Mouse (Mus musculus) kidney, postnatal 0 days (tissue): ENCODE measurements around the gene Cdc25a. TPM values are rescaled to one million over a fixed set of nuclear protein-coding genes. Genes with fewer than 3 reads are reported as not detected.

Source experiments
- ATAC-seq: fragments of 200-750 bp; cut with Nextera tagmentation; replicated peaks from 2 replicates; pipeline ENCODE4 v1.8.0; 2017; ENCODE audit warnings: low read depth, moderate number of reproducible peaks, moderate TSS enrichment, moderate library complexity; ENCODE audit not compliant: low FRiP score
- DNase-seq: peaks from one replicate; pipeline ENCODE4 v3.0.0-alpha.2; 2016; ENCODE audit warnings: low spot score
- H3K27ac ChIP-seq: fragments of 300-500 bp; sonication (generic); 2 replicates; pipeline ENCODE4 v1.5.1; 2014; ENCODE audit warnings: mild to moderate bottlenecking
- H3K27me3 ChIP-seq: fragments of 300-500 bp; sonication (generic); 2 replicates; pipeline ENCODE4 v1.6.1; 2014; ENCODE audit warnings: low read length, mixed read lengths; ENCODE audit not compliant: insufficient read depth
- H3K36me3 ChIP-seq: fragments of 300-500 bp; sonication (generic); 2 replicates; pipeline ENCODE4 v1.6.1; 2014; ENCODE audit warnings: low read length, mixed read lengths; ENCODE audit not compliant: insufficient read depth
- H3K4me1 ChIP-seq: fragments of 300-500 bp; sonication (generic); replicated peaks from 2 replicates; pipeline ENCODE4 v1.6.1; 2014; ENCODE audit warnings: antibody characterized with exemption, low read length, mixed read lengths; ENCODE audit not compliant: insufficient read depth
- H3K4me2 ChIP-seq: fragments of 300-500 bp; sonication (generic); 2 replicates; pipeline ENCODE4 v1.6.1; 2014; ENCODE audit warnings: mild to moderate bottlenecking, low read length, moderate library complexity, mixed read lengths
- H3K4me3 ChIP-seq: fragments of 300-500 bp; sonication (generic); replicated peaks from 2 replicates; pipeline ENCODE4 v1.5.1; 2014; ENCODE audit warnings: low read depth, low read length
- H3K9ac ChIP-seq: fragments of 300-500 bp; sonication (generic); 2 replicates; pipeline ENCODE4 v1.6.1; 2014; ENCODE audit warnings: low read depth, low read length
- H3K9me3 ChIP-seq: fragments of 300-500 bp; sonication (generic); replicated peaks from 2 replicates; pipeline ENCODE4 v1.6.1; 2016; ENCODE audit warnings: low read length, inconsistent platforms, mixed read lengths
- CTCF ChIP-seq: IDR thresholded peaks from 2 replicates; pipeline ENCODE4 v1.5.1; 2016; ENCODE audit warnings: antibody characterized with exemption, low read depth, mild to moderate bottlenecking, moderate library complexity
- WGBS: fragments of 180-500 bp; shearing (Covaris S2); extraction: QIAGEN DNeasy Blood & Tissue Kit; methylation state at CpG from one replicate; pipeline ENCODE4 v1.1.7; 2014; 5-methylcytosine and 5-hydroxymethylcytosine counted together
- polyA plus RNA-seq: library from polyadenylated mRNA; unstranded; fragments of >200 nt; fragmentation: Nextera tagmentation; extraction: Ambion mirVana; gene quantifications from 2 replicates; pipeline ENCODE4 v1.2.1, GENCODE M21; 2015

Cdc25a gene
- polyA plus RNA-seq, 1 experiment from 2014 or later = 15.7 TPM

- no peaks in the 10 kb centered on the region for H3K27me3 ChIP-seq
Measured at GRCm38 (mm10) chr9:109870983-109871572, 4.3 kb upstream of the Cdc25a start.

GRCm38 (mm10) chr9:109875695-109876601, 569 bp downstream of the Cdc25a start:
- ATAC-seq = peak; percentile 73
- under 1% methylated on average over 69 of the region's 76 CpGs for WGBS
- peaks cover 24% of the 10 kb centered on the region for H3K36me3 ChIP-seq
- peak overlapping the region; percentile 96 for H3K4me3 ChIP-seq
- H3K27ac ChIP-seq = peak overlapping the region; percentile 92
- no peaks in the 10 kb centered on the region for H3K27me3 ChIP-seq
- no peak for TF ChIP-seq CTCF
- peak; percentile 54 for DNase-seq
- peak overlapping the region; percentile 89 for H3K9ac ChIP-seq
- H3K9me3 ChIP-seq = no peaks in the 10 kb centered on the region
- H3K4me1 ChIP-seq = peaks cover 8% of the 10 kb centered on the region; the same call in 1 of the 2 replicates
- H3K4me2 ChIP-seq = peak overlapping the region; percentile 85

More at GRCm38 (mm10) chr9:109870983-109871572, 4.3 kb upstream of the Cdc25a start:
- peak overlapping the region; percentile 27; the same call in 1 of the 2 replicates for H3K4me2 ChIP-seq
- 30% methylated on average over 6 of the region's 6 CpGs for WGBS
- no peak overlapping the region for H3K9ac ChIP-seq
- no peak for TF ChIP-seq CTCF
- H3K27ac ChIP-seq = 0 out of 2 replicates have a peak overlapping the region, but pooled peaks have one; percentile 25
- H3K4me3 ChIP-seq = no peak overlapping the region
- H3K36me3 ChIP-seq = no peaks in the 10 kb centered on the region
- ATAC-seq = no peak
- no peaks in the 10 kb centered on the region for H3K9me3 ChIP-seq
- no peak for DNase-seq
- H3K4me1 ChIP-seq = no peaks in the 10 kb centered on the region

- Histone ChIP-seq H3K4me1 (peaks cover 8% of the 10 kb centered on the region; the same call in 1 of the 2 replicates), H3K4me3 (peak overlapping the region; percentile 96), H3K27ac (0 out of 2 replicates have a peak overlapping the region, but pooled peaks have one; percentile 92), H3K4me2 (peak overlapping the region; percentile 85), H3K27me3 (no peaks in the 10 kb centered on the region), H3K36me3 (peaks cover 30% of the 10 kb centered on the region), H3K9me3 (no peaks in the 10 kb centered on the region), H3K9ac (peak overlapping the region; percentile 89)
- DNase-seq (peak; percentile 27), ATAC-seq (no peak)
- under 1% methylated on average over 3 of the region's 3 CpGs for WGBS
- no peak for TF ChIP-seq CTCF
Measured at GRCm38 (mm10) chr9:109876756-109877155, 1.4 kb downstream of the Cdc25a start.

GRCm38 (mm10) chr9:109877666-109878065, 2.3 kb downstream of the Cdc25a start:
- Histone ChIP-seq H3K36me3 (peaks cover 38% of the 10 kb centered on the region), H3K27me3 (no peaks in the 10 kb centered on the region), H3K4me3 (peak overlapping the region; percentile 96; the same call in 1 of the 2 replicates), H3K27ac (no peak overlapping the region), H3K9me3 (no peaks in the 10 kb centered on the region), H3K9ac (no peak overlapping the region), H3K4me1 (peaks cover 8% of the 10 kb centered on the region; the same call in 1 of the 2 replicates), H3K4me2 (peak overlapping the region; percentile 85)
- WGBS = 86% methylated on average over 5 of the region's 5 CpGs
- ATAC-seq = no peak
- TF ChIP-seq CTCF = peak; percentile 27; the same call in 1 of the 2 replicates
- no peak for DNase-seq

- peaks cover 8% of the 10 kb centered on the region; the same call in 1 of the 2 replicates for H3K4me1 ChIP-seq
- TF ChIP-seq CTCF = no peak
- no peaks in the 10 kb centered on the region for H3K27me3 ChIP-seq
- H3K4me2 ChIP-seq = no peak overlapping the region
- H3K27ac ChIP-seq = no peak overlapping the region
- H3K36me3 ChIP-seq = peaks cover 50% of the 10 kb centered on the region
- 90% methylated on average over 1 of the region's 1 CpGs for WGBS
- H3K9me3 ChIP-seq = no peaks in the 10 kb centered on the region
- no peak overlapping the region for H3K4me3 ChIP-seq
- no peak overlapping the region for H3K9ac ChIP-seq
- no peak for DNase-seq
- no peak for ATAC-seq
Measured at GRCm38 (mm10) chr9:109879305-109879704, 3.9 kb downstream of the Cdc25a start.

GRCm38 (mm10) chr9:109886259-109886658, 10.9 kb downstream of the Cdc25a start:
- TF ChIP-seq CTCF = no peak
- peaks cover 89% of the 10 kb centered on the region for H3K36me3 ChIP-seq
- H3K27me3 ChIP-seq = no peaks in the 10 kb centered on the region
- H3K9me3 ChIP-seq = no peaks in the 10 kb centered on the region
- 0 out of 2 replicates have a peak, but pooled peaks have one; percentile 40 for ATAC-seq
- no peak overlapping the region for H3K27ac ChIP-seq
- no peak for DNase-seq
- WGBS = 60% methylated on average over 4 of the region's 4 CpGs
- no peak overlapping the region for H3K4me3 ChIP-seq
- no peaks in the 10 kb centered on the region for H3K4me1 ChIP-seq
- no peak overlapping the region for H3K4me2 ChIP-seq
- H3K9ac ChIP-seq = no peak overlapping the region
